Mouse (Mus musculus) myocyte (in vitro differentiated cells): ENCODE results near the gene 5330417C22Rik.

Experiments
- MAX ChIP-seq: IDR thresholded peaks from one replicate; pipeline ENCODE4 v1.6.1; 2011; ENCODE audit warnings: low read depth, mild to moderate bottlenecking, control low read depth
- MYOD1 ChIP-seq, 3 experiments: IDR thresholded peaks; one replicate each; pipeline ENCODE4 v1.6.1; 2011; ENCODE audit warnings: control low read depth in 2 of 3, low read depth in 2 of 3, mild to moderate bottlenecking in 2 of 3, moderate library complexity in 1 of 3; ENCODE audit not compliant: insufficient read length in 2 of 3, control insufficient read depth in 1 of 3
- MYOG ChIP-seq, 3 experiments: IDR thresholded peaks; one replicate each; pipeline ENCODE4 v1.6.1; 2011; ENCODE audit warnings: control low read depth in 2 of 3, low read depth in 2 of 3, mild to moderate bottlenecking in 2 of 3; ENCODE audit not compliant: insufficient read length in 2 of 3, control insufficient read depth in 1 of 3, insufficient read depth in 1 of 3
- POLR2A ChIP-seq: IDR thresholded peaks from one replicate; pipeline ENCODE4 v1.6.1; 2011; ENCODE audit warnings: low read depth, mild to moderate bottlenecking, control low read depth, moderate library complexity; ENCODE audit not compliant: insufficient read length
- POLR2AphosphoS2 ChIP-seq: IDR thresholded peaks from one replicate; pipeline ENCODE4 v1.6.1; 2011; ENCODE audit warnings: low read depth, control low read depth; ENCODE audit not compliant: insufficient read length
- TCF12 ChIP-seq: IDR thresholded peaks from one replicate; pipeline ENCODE4 v1.6.1; 2011; ENCODE audit warnings: mild to moderate bottlenecking, control low read depth; ENCODE audit not compliant: poor library complexity, insufficient read depth, severe bottlenecking

DNA sequence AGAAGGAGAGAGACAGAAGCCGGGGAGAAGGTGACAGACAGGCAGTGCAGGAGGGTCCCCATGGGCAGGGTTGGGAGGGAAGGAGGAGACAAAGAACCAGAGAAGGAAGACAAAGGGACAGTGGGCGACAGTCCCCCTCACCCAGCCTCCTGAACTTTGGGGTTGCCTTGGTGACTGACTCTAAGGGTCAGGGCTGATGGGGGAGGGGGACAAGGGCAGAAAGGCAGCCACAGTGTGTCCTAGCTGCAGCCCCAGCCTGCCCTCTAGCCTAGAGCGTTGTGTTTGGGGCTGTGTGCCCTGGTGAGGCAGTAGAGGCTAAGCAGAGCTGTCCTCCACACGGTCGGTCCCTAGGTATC is 126.0 kb downstream of the 5330417C22Rik start:
- TF ChIP-seq POLR2A: no peak
- TF ChIP-seq MYOG (IDR thresholded peaks at IDR 0.05; ENCODE audit: control insufficient read depth in 1 of 3, insufficient read depth in 1 of 3, insufficient read length in 2 of 3, low read depth in 2 of 3): no peak
- TF ChIP-seq TCF12: no peak
- TF ChIP-seq MYOD1 (IDR thresholded peaks at IDR 0.05; ENCODE audit: control insufficient read depth in 1 of 3, insufficient read length in 2 of 3, low read depth in 2 of 3): no peak
- no peak for TF ChIP-seq MAX
- TF ChIP-seq POLR2AphosphoS2: no peak
